Mouse (Mus musculus) kidney, adult 2 months (tissue): ENCODE measurements around the gene Astn1.

Experiments used
- CTCF ChIP-seq: fragments of 200-500 bp; conservative IDR thresholded peaks from 2 replicates; pipeline ENCODE4 v1.5.1; 2011; ENCODE audit warnings: low read depth, mild to moderate bottlenecking, control low read depth, low read length, moderate library complexity, mixed read lengths; ENCODE audit not compliant: insufficient read depth, insufficient read length
- POLR2A ChIP-seq: fragments of 200-500 bp; IDR thresholded peaks from one replicate; pipeline ENCODE4 v1.6.1; 2011; ENCODE audit warnings: low read depth, low read length, control low read depth

- TF ChIP-seq CTCF (no peak), POLR2A (no peak)
These were observed 245.1 kb downstream of the Astn1 start for GRCm38 (mm10) chr1:158607201-158607600.
